Mouse (Mus musculus): Measurements from ENCODE around the gene Tmc5. TPM values are rescaled to one million over a fixed set of nuclear protein-coding genes. Genes with fewer than 3 reads are reported as not detected.
A peak's percentile ranks its signal among the peaks of the same experiment; 100 is the strongest.

Tmc5 gene
- polyA plus RNA-seq, 1 experiment from 2014 or later, result 0.02 TPM

DNA sequence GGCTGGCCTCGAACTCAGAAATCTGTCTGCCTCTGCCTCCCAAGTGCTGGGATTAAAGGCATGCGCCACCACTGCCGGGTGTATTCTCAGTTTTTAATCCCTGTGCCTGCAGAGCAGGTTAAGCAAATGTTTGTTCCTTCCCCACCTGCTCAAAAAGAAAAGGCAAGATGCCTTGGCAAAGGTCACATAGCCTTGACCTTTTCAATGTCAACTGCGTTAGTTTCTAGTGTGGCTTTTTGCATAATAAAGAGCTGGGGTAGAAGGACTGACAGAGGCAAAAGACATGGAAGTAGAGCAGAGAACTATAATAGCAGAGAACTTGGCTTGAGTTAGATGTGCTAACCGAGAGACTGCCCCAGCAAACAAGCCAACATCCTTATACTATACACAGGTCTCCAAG is 113.7 kb downstream of the Tmc5 start:
- TF ChIP-seq CTCF (IDR thresholded peaks at IDR 0.05; ENCODE audit: low read depth) (no peak), EP300 (IDR thresholded peaks at IDR 0.05; ENCODE audit: low read depth) (no peak)
- WGBS (ENCODE audit: insufficient replicate concordance), result 63% methylated on average over 5 of the region's 5 CpGs

DNA sequence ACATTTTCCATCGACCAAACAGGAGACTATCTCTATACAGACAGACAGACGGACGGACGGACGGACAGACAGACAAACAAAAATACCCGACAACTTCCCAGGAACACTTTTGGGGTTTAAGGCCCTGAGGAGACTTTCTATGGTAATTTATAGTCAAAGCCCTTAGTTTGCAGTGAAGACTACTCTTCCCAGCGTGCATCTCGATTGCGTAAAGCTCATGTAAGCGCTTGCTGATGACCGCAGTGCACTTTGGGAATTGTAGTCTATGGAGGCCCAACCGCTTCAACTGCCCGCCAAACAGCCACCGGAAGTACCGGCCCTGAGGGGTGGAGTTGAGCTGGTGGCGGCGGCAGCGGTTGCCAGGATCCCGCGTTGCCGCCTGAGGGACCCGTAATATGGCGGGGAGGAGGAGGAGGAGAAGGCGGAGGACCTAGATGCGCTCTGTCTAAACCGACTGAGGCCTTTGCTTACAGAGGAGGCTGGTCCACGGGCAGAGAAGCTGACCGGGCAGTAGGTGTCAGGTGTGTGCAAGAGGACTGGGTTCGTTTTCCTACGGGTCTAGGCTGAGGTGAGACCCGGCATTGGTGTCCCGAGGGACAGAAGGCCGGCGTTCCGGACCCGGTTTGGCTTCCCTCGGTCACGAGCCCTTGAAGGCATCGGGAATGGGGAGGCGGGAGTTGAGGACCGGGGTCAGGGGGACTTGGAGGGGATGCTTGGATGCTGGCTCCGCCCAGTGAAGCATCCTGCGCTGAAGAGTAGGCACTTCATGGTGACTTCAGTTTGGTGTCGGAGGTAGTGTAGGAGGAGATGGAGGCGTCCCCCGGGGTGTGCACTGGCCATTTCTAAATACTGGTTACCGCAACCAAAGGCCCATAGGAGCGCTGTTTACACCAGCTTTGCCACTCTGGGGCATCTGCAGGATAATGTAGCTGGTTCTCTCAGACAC is 115.4 kb downstream of the Tmc5 start, which contains the start of gene Ccp110:
Gene Ccp110 (plus strand): TSS at position 325 of the 946 bp plus-strand sequence.
- Histone ChIP-seq H3K27ac (ENCODE audit: low read depth) (peak within 1 kb of the TSS; percentile 36; the same call in 1 of the 2 replicates), H3K4me3 (ENCODE audit: low read depth, low read length) (peak within 1 kb of the TSS; percentile 75), H3K9me3 (ENCODE audit: low read length) (no peaks in the 10 kb centered on the region), H3K9ac (replicated peaks) (peak within 1 kb of the TSS; percentile 66), H3K27me3 (ENCODE audit: insufficient read depth, low read length) (no peaks in the 10 kb centered on the region), H3K4me1 (ENCODE audit: insufficient read depth) (peaks cover 8% of the 10 kb centered on the region), H3K36me3 (replicated peaks; ENCODE audit: insufficient read depth, low read length) (no peaks in the 10 kb centered on the region), H3K4me2 (ENCODE audit: low read depth, low read length) (peak within 1 kb of the TSS; percentile 87)
- ATAC-seq (peak; percentile 99), DNase-seq (peak; percentile 95)
- WGBS (ENCODE audit: insufficient replicate concordance), result 2% methylated on average over 48 of the region's 48 CpGs
- TF ChIP-seq CTCF (IDR thresholded peaks at IDR 0.05; ENCODE audit: low read depth) (peak; percentile 43), EP300 (IDR thresholded peaks at IDR 0.05; ENCODE audit: low read depth) (peak; percentile 75)

More for the DNA sequence above, 113.7 kb downstream of the Tmc5 start:
- H3K27me3 ChIP-seq (ENCODE audit: insufficient read depth, low read length), result no peaks in the 10 kb centered on the region
- no peak overlapping the region for H3K27ac ChIP-seq (ENCODE audit: low read depth)
- H3K9me3 ChIP-seq (ENCODE audit: low read length), result no peaks in the 10 kb centered on the region
- H3K4me3 ChIP-seq (ENCODE audit: low read depth, low read length), result no peak overlapping the region
- no peaks in the 10 kb centered on the region for H3K36me3 ChIP-seq (replicated peaks; ENCODE audit: insufficient read depth, low read length)
- no peak for ATAC-seq
- H3K4me2 ChIP-seq (ENCODE audit: low read depth, low read length), result no peak overlapping the region
- H3K4me1 ChIP-seq (ENCODE audit: insufficient read depth), result peaks cover 11% of the 10 kb centered on the region
- DNase-seq, result no peak
- H3K9ac ChIP-seq (replicated peaks), result no peak overlapping the region

DNA sequence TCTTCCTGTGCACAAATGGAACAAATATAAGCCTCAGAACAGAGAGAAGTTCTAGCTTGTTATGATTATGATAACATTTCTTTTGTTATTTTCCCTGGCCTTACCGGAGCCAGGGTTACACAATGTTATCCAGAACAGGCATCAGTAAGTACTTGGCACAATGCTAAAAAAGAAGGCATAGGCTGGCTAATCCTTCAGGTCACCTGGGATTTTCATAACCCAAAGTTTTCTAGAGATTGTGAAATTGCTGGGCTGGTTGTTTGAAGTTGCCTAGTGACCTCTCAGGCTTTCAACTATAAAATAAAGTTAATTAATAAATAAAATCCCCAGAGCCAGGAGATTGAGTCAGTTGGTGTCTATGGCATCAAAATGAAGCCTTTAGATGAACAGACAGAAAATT is 117.8 kb downstream of the Tmc5 start:
- Histone ChIP-seq H3K27ac (ENCODE audit: low read depth) (no peak overlapping the region), H3K27me3 (ENCODE audit: insufficient read depth, low read length) (no peaks in the 10 kb centered on the region), H3K4me1 (ENCODE audit: insufficient read depth) (peaks cover 8% of the 10 kb centered on the region), H3K4me3 (ENCODE audit: low read depth, low read length) (no peak overlapping the region), H3K9ac (replicated peaks) (no peak overlapping the region), H3K36me3 (replicated peaks; ENCODE audit: insufficient read depth, low read length) (0 out of 2 replicates have a peak, but pooled peaks cover 5% of the 10 kb centered on the region), H3K4me2 (ENCODE audit: low read depth, low read length) (no peak overlapping the region), H3K9me3 (ENCODE audit: low read length) (no peaks in the 10 kb centered on the region)
- 88% methylated on average over 1 of the region's 1 CpGs for WGBS (ENCODE audit: insufficient replicate concordance)
- ATAC-seq (no peak), DNase-seq (no peak)
- no peak for TF ChIP-seq CTCF (IDR thresholded peaks at IDR 0.05; ENCODE audit: low read depth)
- TF ChIP-seq EP300 (IDR thresholded peaks at IDR 0.05; ENCODE audit: low read depth), result no peak

DNA sequence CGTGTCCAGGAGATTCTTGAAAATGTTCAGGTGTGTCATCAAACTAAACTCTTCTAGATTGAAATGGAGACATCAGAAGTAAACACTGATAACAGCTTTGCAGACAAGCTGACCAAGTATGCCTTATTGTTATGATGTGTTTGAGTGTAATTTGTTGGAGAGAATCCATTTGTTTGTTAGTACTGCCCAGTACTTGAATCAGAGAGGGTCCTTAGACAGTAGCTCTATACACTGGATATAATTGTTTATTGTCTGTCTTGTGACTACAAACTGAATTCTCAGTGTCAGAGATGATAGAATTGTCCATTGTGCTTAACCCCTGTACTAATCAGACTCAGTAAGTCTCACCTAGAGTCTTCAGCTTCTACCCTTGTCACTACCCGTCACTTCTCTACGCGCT is 121.0 kb downstream of the Tmc5 start:
- no peak overlapping the region for H3K4me3 ChIP-seq (ENCODE audit: low read depth, low read length)
- H3K27me3 ChIP-seq (ENCODE audit: insufficient read depth, low read length), result no peaks in the 10 kb centered on the region
- TF ChIP-seq CTCF (IDR thresholded peaks at IDR 0.05; ENCODE audit: low read depth) (no peak), EP300 (IDR thresholded peaks at IDR 0.05; ENCODE audit: low read depth) (no peak)
- no peaks in the 10 kb centered on the region for H3K9me3 ChIP-seq (ENCODE audit: low read length)
- ATAC-seq (no peak), DNase-seq (no peak)
- peaks cover 5% of the 10 kb centered on the region for H3K4me1 ChIP-seq (ENCODE audit: insufficient read depth)
- H3K4me2 ChIP-seq (ENCODE audit: low read depth, low read length), result no peak overlapping the region
- H3K9ac ChIP-seq (replicated peaks), result no peak overlapping the region
- WGBS (ENCODE audit: insufficient replicate concordance), result 85% methylated on average over 4 of the region's 4 CpGs
- peaks cover 13% of the 10 kb centered on the region; the same call in 1 of the 2 replicates for H3K36me3 ChIP-seq (replicated peaks; ENCODE audit: insufficient read depth, low read length)
- no peak overlapping the region for H3K27ac ChIP-seq (ENCODE audit: low read depth)

DNA sequence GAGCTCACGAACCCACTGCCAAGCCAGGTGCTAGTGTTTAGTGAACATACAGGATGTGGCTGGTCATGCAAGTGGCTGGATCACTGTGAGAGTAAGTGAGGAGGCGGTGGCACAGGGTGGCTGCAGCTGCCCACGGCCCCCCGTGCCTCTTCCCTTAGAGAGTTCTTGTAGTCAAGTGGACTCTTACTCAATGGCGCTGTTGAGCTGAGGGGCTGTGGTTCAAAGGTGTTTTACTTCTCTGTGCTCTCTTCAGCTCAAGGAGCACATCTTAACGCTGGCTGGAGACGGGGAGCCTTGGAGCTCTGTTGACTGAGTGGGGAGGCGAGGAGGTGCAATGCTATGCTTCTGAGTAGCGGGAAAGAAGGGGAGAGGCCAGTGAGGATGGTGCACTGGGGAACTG is 126.8 kb downstream of the Tmc5 start:
- Histone ChIP-seq H3K4me1 (ENCODE audit: insufficient read depth) (no peaks in the 10 kb centered on the region), H3K9ac (replicated peaks) (no peak overlapping the region), H3K4me2 (ENCODE audit: low read depth, low read length) (no peak overlapping the region), H3K27me3 (ENCODE audit: insufficient read depth, low read length) (no peaks in the 10 kb centered on the region), H3K27ac (ENCODE audit: low read depth) (no peak overlapping the region), H3K9me3 (ENCODE audit: low read length) (no peaks in the 10 kb centered on the region), H3K4me3 (ENCODE audit: low read depth, low read length) (no peak overlapping the region), H3K36me3 (replicated peaks; ENCODE audit: insufficient read depth, low read length) (peaks cover 19% of the 10 kb centered on the region)
- TF ChIP-seq CTCF (IDR thresholded peaks at IDR 0.05; ENCODE audit: low read depth), result no peak
- no peak for TF ChIP-seq EP300 (IDR thresholded peaks at IDR 0.05; ENCODE audit: low read depth)
- no peak for DNase-seq
- no peak for ATAC-seq
- 92% methylated on average over 9 of the region's 9 CpGs for WGBS (ENCODE audit: insufficient replicate concordance)

Other genes starting within 250 kb of the Tmc5 start
- gene Syt17, start 149.1 kb upstream of the Tmc5 start, polyA plus RNA-seq (2015; fragmentation: Nextera tagmentation; extraction: Ambion mirVana), result 0.06 and 0.08 TPM in 2 replicates
- 1.3 TPM in 2 replicates for gene Itpripl2, start 105.3 kb upstream of the Tmc5 start, polyA plus RNA-seq (2015; fragmentation: Nextera tagmentation; extraction: Ambion mirVana)
- 53.1 and 53.4 TPM in 2 replicates for gene Coq7, start 63.9 kb upstream of the Tmc5 start, polyA plus RNA-seq (2015; fragmentation: Nextera tagmentation; extraction: Ambion mirVana)
- 0.18 and 0.33 TPM in 2 replicates for gene Tmc7, start 12.6 kb upstream of the Tmc5 start, polyA plus RNA-seq (2015; fragmentation: Nextera tagmentation; extraction: Ambion mirVana)
- 40.1 and 43.1 TPM in 2 replicates for gene Gde1, start 108.5 kb downstream of the Tmc5 start, polyA plus RNA-seq (2015; fragmentation: Nextera tagmentation; extraction: Ambion mirVana)
- 2.7 and 3.5 TPM in 2 replicates for gene Ccp110, start 115.3 kb downstream of the Tmc5 start, polyA plus RNA-seq (2015; fragmentation: Nextera tagmentation; extraction: Ambion mirVana)
- 19.3 and 20.5 TPM in 2 replicates for gene Vps35l, start 142.9 kb downstream of the Tmc5 start, polyA plus RNA-seq (2015; fragmentation: Nextera tagmentation; extraction: Ambion mirVana)